Mouse (Mus musculus) limb, embryonic 14.5 days (tissue): Measurements from ENCODE around the gene Agap1. TPM values are rescaled to one million over a fixed set of nuclear protein-coding genes. Genes with fewer than 3 reads are reported as not detected.

Experiments
- ATAC-seq: fragments of 200-750 bp; cut with Nextera tagmentation; 2 replicates; pipeline ENCODE4 v1.8.0; 2017; ENCODE audit warnings: low read depth, moderate number of reproducible peaks, moderate TSS enrichment; ENCODE audit not compliant: low FRiP score
- DNase-seq: peaks from one replicate; pipeline ENCODE4 v3.0.0-alpha.2; 2015; ENCODE audit warnings: low spot score
- H3K27ac ChIP-seq: fragments of 300-500 bp; sonication (generic); replicated peaks from 2 replicates; pipeline ENCODE4 v1.5.1; 2014; ENCODE audit warnings: low read depth, mild to moderate bottlenecking, low read length, moderate library complexity, mixed read lengths
- H3K27me3 ChIP-seq: fragments of 300-500 bp; sonication (generic); 2 replicates; pipeline ENCODE4 v1.6.1; 2014; ENCODE audit warnings: low read length, mixed read lengths; ENCODE audit not compliant: control insufficient read depth, insufficient read depth
- H3K36me3 ChIP-seq: fragments of 300-500 bp; sonication (generic); 2 replicates; pipeline ENCODE4 v1.6.1; 2014; ENCODE audit warnings: mild to moderate bottlenecking, low read length, moderate library complexity, mixed read lengths; ENCODE audit not compliant: control insufficient read depth, insufficient read depth
- H3K4me1 ChIP-seq: fragments of 300-500 bp; sonication (generic); 2 replicates; pipeline ENCODE4 v1.6.1; 2014; ENCODE audit warnings: antibody characterized with exemption, low read length, mixed read lengths; ENCODE audit not compliant: control insufficient read depth, insufficient read depth
- H3K4me2 ChIP-seq: fragments of 300-500 bp; sonication (generic); replicated peaks from 2 replicates; pipeline ENCODE4 v1.6.1; 2014; ENCODE audit warnings: low read depth, mild to moderate bottlenecking, low read length, moderate library complexity; ENCODE audit not compliant: severe bottlenecking
- H3K4me3 ChIP-seq: fragments of 300-500 bp; sonication (generic); replicated peaks from 2 replicates; pipeline ENCODE4 v1.5.1; 2014; ENCODE audit warnings: low read length
- H3K9ac ChIP-seq: fragments of 300-500 bp; sonication (generic); 2 replicates; pipeline ENCODE4 v1.6.1; 2014; ENCODE audit warnings: mild to moderate bottlenecking, low read depth, low read length, moderate library complexity; ENCODE audit not compliant: severe bottlenecking
- H3K9me3 ChIP-seq: fragments of 300-500 bp; sonication (generic); 2 replicates; pipeline ENCODE4 v1.6.1; 2016; ENCODE audit warnings: low read length; ENCODE audit not compliant: control insufficient read depth
- POLR2A ChIP-seq: fragments of 200-500 bp; IDR thresholded peaks from 2 replicates; pipeline ENCODE4 v1.8.0; 2012; ENCODE audit warnings: inconsistent platforms, mild to moderate bottlenecking, moderate library complexity, borderline replicate concordance; ENCODE audit not compliant: insufficient read depth, insufficient read length; ENCODE audit errors: extremely low read depth
- WGBS: fragments of 180-500 bp; shearing (Covaris S2); extraction: QIAGEN DNeasy Blood & Tissue Kit; methylation state at CpG from one replicate; pipeline ENCODE4 v1.1.7; 2014; 5-methylcytosine and 5-hydroxymethylcytosine counted together
- polyA plus RNA-seq, 2 experiments: library from polyadenylated mRNA; depleted of rRNA in 1 of 2; stranded (reverse) in 1 of 2; unstranded in 1 of 2; fragments of >200 nt; fragmentation: Nextera tagmentation in 1 of 2; extraction: Ambion mirVana in 1 of 2; gene quantifications; 2 replicates each; pipeline versions ENCODE4 v1.2.1 to v1.2.3; 2012 to 2014

Gene Agap1
- polyA plus RNA-seq, 2 experiments, result 16.2 to 19.5 TPM

GRCm38 (mm10) chr1:89935493-89936348 lies 481.1 kb downstream of the Agap1 start:
- peaks cover 10% of the 10 kb centered on the region for H3K4me1 ChIP-seq
- H3K4me2 ChIP-seq, result no peak overlapping the region

DNA sequence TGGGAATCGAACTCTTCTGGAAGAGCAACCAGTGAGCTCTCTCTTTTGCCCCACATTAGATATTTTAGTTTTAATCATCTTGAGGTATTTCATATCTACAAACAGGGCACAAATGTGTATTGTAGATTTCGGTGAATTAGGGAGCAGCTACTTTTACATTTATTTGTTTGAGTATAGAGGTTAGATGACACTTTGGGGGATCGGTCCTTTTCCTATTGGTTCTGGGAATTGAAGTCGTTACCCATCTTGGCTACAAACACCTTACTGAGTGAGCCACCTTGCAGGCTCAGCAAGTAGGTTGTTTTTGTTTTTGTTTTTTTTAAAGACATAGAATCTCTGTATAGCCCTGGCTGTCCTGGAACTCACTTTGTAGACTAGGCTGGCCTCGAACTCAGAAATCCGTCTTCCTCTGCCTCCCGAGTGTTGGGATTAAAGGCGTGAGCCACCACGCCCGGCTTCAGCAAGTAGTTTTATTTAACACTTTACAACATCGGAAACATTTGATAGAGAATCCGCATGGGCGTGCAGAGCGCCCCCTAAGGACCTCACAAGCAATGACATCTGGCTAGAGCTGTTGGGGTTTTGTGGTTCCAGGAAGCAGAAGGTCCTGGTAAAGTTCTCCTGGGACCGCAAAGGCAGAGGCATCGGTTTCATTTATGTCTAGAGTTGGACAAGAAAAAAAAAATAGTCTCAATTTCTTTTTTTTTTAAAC lies 484.4 kb downstream of the Agap1 start:
- Histone ChIP-seq H3K4me3 (no peak overlapping the region), H3K9ac (no peak overlapping the region), H3K27ac (no peak overlapping the region), H3K4me1 (peaks cover 5% of the 10 kb centered on the region), H3K4me2 (no peak overlapping the region), H3K9me3 (no peaks in the 10 kb centered on the region), H3K36me3 (no peaks in the 10 kb centered on the region), H3K27me3 (peaks cover 97% of the 10 kb centered on the region)
- ATAC-seq (no peak), DNase-seq (no peak)
- TF ChIP-seq POLR2A, result no peak
- 31% methylated on average over 16 of the region's 16 CpGs for WGBS

More at GRCm38 (mm10) chr1:89935493-89936348, 481.1 kb downstream of the Agap1 start:
- ATAC-seq (no peak), DNase-seq (no peak)
- Histone ChIP-seq H3K27me3 (peaks cover 97% of the 10 kb centered on the region), H3K9me3 (no peaks in the 10 kb centered on the region), H3K9ac (no peak overlapping the region), H3K36me3 (no peaks in the 10 kb centered on the region), H3K4me3 (no peak overlapping the region), H3K27ac (no peak overlapping the region)
- WGBS, result 1% methylated on average over 29 of the region's 29 CpGs
- no peak for TF ChIP-seq POLR2A

DNA sequence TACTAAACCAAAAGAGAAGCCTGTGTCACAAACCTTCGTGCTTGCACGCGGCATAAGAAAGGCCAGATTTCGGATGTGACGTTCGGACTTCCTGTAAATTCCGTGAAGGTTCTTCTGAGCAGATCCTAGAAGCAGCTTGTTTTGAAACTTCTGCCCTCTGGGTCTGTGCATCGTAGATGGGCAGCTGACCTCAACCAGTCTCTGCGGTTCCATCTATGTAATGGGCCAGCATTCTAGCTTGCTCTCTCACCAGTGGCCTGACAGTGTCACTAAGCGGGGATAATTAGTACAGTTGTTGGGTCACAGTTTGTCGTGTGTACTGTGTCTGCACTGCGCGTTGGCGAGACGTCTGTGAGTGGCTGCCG lies 485.0 kb downstream of the Agap1 start:
- no peak for DNase-seq
- no peaks in the 10 kb centered on the region for H3K36me3 ChIP-seq
- WGBS, result 29% methylated on average over 16 of the region's 16 CpGs
- no peaks in the 10 kb centered on the region for H3K9me3 ChIP-seq
- H3K27ac ChIP-seq, result no peak overlapping the region
- H3K9ac ChIP-seq, result no peak overlapping the region
- H3K4me1 ChIP-seq, result peaks cover 5% of the 10 kb centered on the region
- TF ChIP-seq POLR2A, result no peak
- no peak overlapping the region for H3K4me3 ChIP-seq
- no peak overlapping the region for H3K4me2 ChIP-seq
- H3K27me3 ChIP-seq, result peaks cover 97% of the 10 kb centered on the region
- no peak for ATAC-seq

DNA sequence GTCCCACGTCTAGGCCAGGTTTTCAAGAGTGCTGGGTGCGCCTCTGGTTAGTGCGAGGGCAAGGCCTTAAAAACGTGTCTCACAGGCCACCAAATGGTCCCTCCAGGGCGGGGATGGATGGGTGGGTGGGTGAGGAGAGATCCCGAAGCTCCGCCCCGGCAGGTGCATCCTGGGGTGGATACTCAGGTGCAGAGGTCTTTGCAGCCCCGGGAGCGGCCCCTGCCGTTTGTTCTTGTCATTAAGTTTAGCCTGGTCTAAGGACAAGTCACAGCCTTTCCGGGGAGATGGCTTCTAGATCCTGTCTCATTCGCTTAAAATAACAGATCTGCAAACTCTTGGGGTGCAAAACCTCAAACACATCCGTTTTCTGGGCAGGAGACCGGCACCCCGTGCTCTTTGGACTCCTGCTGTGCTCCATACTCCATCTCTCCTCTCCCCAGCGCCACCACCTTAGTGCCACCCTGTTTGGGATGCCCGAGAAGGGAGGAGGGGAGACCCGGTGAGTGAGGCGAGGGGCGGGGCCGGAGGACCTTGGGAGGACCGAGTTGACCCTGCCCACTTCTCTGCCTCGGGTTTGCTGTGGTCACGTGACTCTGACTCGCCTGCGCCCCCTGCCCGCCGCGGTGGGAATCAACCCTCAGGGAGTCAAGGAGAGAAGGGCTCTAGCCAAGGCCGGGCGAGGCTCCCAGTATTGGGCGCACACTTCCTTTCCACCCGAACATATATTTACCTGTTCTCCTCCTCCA lies 485.5 kb downstream of the Agap1 start:
- Histone ChIP-seq H3K4me3 (no peak overlapping the region), H3K4me2 (no peak overlapping the region), H3K9me3 (no peaks in the 10 kb centered on the region), H3K27ac (no peak overlapping the region), H3K4me1 (peaks cover 5% of the 10 kb centered on the region), H3K9ac (no peak overlapping the region), H3K27me3 (peaks cover 92% of the 10 kb centered on the region), H3K36me3 (no peaks in the 10 kb centered on the region)
- TF ChIP-seq POLR2A, result no peak
- WGBS, result 2% methylated on average over 24 of the region's 34 CpGs
- ATAC-seq (no peak; the same call in 1 of the 2 replicates), DNase-seq (peak; percentile 33)

DNA sequence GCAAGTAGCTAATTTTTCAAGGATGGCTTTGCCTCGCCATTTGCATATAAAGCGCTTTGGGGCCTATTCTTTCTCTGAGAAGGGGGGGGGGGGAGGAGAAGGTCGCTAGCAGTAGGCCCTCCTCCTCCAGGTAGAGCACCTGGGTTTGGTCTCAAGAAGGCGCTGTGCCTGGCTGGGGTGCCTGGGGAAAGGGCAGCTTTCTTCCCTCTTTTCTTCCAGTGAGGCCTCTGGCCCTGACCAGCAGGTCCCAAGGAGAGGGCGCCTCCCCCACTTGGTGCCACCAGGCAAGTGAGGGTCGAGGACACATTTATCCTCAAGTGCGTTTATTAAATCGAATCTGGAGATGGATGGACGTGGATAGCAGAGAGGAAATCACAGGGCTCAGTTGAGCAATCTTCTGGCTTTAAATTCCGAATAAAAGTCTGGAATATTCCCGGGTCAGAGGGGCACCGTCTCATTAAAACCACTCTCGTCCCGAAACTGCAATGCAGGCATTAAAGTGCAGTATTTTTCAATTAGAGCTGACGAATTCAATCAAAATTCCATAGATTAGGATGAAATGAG lies 486.4 kb downstream of the Agap1 start:
- Histone ChIP-seq H3K9ac (no peak overlapping the region), H3K4me3 (no peak overlapping the region), H3K27me3 (peaks cover 88% of the 10 kb centered on the region), H3K27ac (no peak overlapping the region), H3K36me3 (no peaks in the 10 kb centered on the region), H3K4me2 (0 out of 2 replicates have a peak overlapping the region, but pooled peaks have one; percentile 37), H3K4me1 (peaks cover 5% of the 10 kb centered on the region), H3K9me3 (no peaks in the 10 kb centered on the region)
- DNase-seq (no peak), ATAC-seq (no peak)
- 7% methylated on average over 15 of the region's 15 CpGs for WGBS
- TF ChIP-seq POLR2A, result no peak
